Mouse (Mus musculus) adrenal gland, postnatal 25 days (tissue): ENCODE measurements around the gene Vmn1r71. TPM values are rescaled to one million over a fixed set of nuclear protein-coding genes. Genes with fewer than 3 reads are reported as not detected.
"Not testable (repeated sequence)": the region's sequence is repeated elsewhere in the genome, so short reads cannot be mapped to it uniquely, and the experiment has no call there.

ENCODE experiments used
- DNase-seq: peaks from one replicate; pipeline ENCODE4 v3.0.0; 2021; ENCODE audit warnings: mixed read lengths
- long read RNA-seq: library from polyadenylated mRNA; stranded (forward); transcript quantifications from one replicate; pipeline ENCODE4 v2.0.0, GENCODE M21; 2021
- total RNA-seq: library from RNA; stranded (reverse); gene quantifications from 2 replicates; pipeline ENCODE4 v1.2.3, GENCODE M21; 2021

The Vmn1r71 gene
- total RNA-seq = not detected in 2 replicates
- long read RNA-seq = 0 reads

DNA sequence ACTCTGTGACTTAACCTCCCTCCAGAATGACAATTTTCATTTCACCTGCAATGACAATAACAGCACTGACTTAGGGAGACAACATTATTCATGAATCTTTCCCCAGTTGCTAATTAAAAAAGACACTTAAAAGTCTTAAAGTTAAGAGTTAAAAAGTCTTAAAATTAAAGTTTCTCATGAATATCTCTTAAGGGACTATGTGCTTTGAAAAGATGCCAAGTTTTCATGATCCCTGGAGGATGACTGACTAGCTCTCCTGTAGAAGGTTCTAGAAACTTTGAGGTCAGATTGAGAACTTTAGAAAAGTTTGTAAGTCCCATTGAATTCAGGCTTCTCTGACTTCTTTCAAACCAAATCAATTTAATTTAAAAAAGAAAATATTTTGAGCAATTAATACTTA is at the start of gene Vmn1r71:
Vmn1r71 (minus strand) TSS at position 101 of the 400 bp plus-strand sequence.
- no peak for DNase-seq

DNA sequence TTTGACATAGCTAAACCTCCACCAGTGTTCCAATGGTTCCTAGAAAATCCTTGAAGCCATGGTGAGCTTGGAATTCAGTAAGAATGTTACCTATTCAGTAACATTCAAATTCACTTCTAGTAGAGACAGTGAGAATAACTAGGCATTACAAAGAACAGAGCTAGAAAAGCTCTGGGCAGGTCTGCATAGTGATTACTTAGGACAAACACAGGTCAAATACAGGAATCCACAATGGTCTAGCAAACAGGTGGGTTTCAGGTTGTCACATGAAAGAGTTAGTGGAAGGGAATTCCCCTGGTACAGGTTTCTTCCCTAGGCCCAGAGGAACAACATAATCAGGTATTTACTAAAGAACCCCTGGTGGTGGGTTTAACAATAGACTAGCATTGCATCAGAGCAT is 3.4 kb upstream of the Vmn1r71 start:
- not testable (repeated sequence) for DNase-seq

Other genes starting within 250 kb of the Vmn1r71 start
- gene Vmn1r68, start 195.9 kb downstream of the Vmn1r71 start, total RNA-seq = not detected in 2 replicates
- gene Vmn1r69, start 140.7 kb downstream of the Vmn1r71 start, total RNA-seq = not detected in 2 replicates
- gene Vmn1r70, start 122.8 kb downstream of the Vmn1r71 start, total RNA-seq = not detected in 2 replicates
- not detected in 2 replicates for gene Nlrp4b, start 66.6 kb downstream of the Vmn1r71 start, total RNA-seq
- gene Zscan4b, start 150.7 kb upstream of the Vmn1r71 start, total RNA-seq = not detected in 2 replicates